ENCODE assay signal across 8 mouse cellular contexts in genomic region chr8:71406099-71407015, GRCm38 (mm10). TPM values are rescaled to one million over a fixed set of nuclear protein-coding genes. Genes with fewer than 3 reads are reported as not detected.
DNase-seq lines count a peak whose midpoint lies in the region; ATAC-seq lines count a peak whose summit lies in the region.

No protein-coding gene starts in this region.

- peak overlapping the region; percentile 98 for H3K4me2 ChIP-seq in embryonic facial prominence, embryonic 14.5 days (ENCODE audit: low read depth, low read length)

- H3K9ac ChIP-seq in embryonic facial prominence, embryonic 14.5 days (ENCODE audit: low read depth, low read length): peak overlapping the region; percentile 73

- peak; percentile 84 for ATAC-seq in embryonic facial prominence, embryonic 14.5 days (ENCODE audit: low read depth)
- ATAC-seq in megakaryocyte-erythroid progenitor cell, adult 5-6 weeks (replicated peaks; ENCODE audit: low FRiP score, low TSS enrichment, poor library complexity, severe bottlenecking): peak; percentile 54

- peak overlapping the region; percentile 69 for H3K4me3 ChIP-seq in embryonic facial prominence, embryonic 14.5 days (ENCODE audit: low read depth, low read length)

- DNase-seq in ES-CJ7 (ENCODE audit: low read depth, low spot score): peak; percentile 86
- DNase-seq in adrenal gland, adult 2 months: peak; percentile 68
- peak; percentile 68 for DNase-seq in embryonic facial prominence, embryonic 14.5 days (ENCODE audit: low spot score)
- DNase-seq in heart, postnatal 36 days: peak; percentile 66 to 67
- DNase-seq in kidney, postnatal 4 days: peak; percentile 88 to 90
- DNase-seq in spleen, postnatal 14 days (ENCODE audit: low spot score in 2 of 2): peak; percentile 67 to 78
- DNase-seq in layer of hippocampus, adult 18-20 months (ENCODE audit: low spot score in 2 of 2): no peak

- H3K36me3 ChIP-seq in embryonic facial prominence, embryonic 14.5 days (ENCODE audit: control insufficient read depth, insufficient read depth, low read length): peaks cover 33% of the 10 kb centered on the region

- H3K27me3 ChIP-seq in embryonic facial prominence, embryonic 14.5 days (replicated peaks; ENCODE audit: control insufficient read depth, insufficient read depth, low read length): no peaks in the 10 kb centered on the region

- intact Hi-C loops in heart, postnatal 36 days (cut with DNase I): loop anchor here (1.0 to 2.0 kb wide), 2 partner anchors 35 to 66 kb away; partner anchors contain the start of gene Ocel1

- H3K4me1 ChIP-seq in embryonic facial prominence, embryonic 14.5 days (ENCODE audit: control insufficient read depth, insufficient read depth, low read length): peaks cover 6% of the 10 kb centered on the region; the same call in 1 of the 2 replicates

- no peaks in the 10 kb centered on the region for H3K9me3 ChIP-seq in embryonic facial prominence, embryonic 14.5 days (ENCODE audit: control insufficient read depth, low read length)

- H3K27ac ChIP-seq in embryonic facial prominence, embryonic 14.5 days (replicated peaks; ENCODE audit: low read depth, low read length): peak overlapping the region; percentile 63; the same call in 1 of the 2 replicates

- under 1% methylated on average over 40 of the region's 55 CpGs for WGBS in embryonic facial prominence, embryonic 14.5 days

RNA-seq across cellular contexts. Expression of gene Ankle1, which starts 0.5 kb away (rescaled TPM):
- total RNA-seq in adrenal gland, adult 2 months (2021): under 1 TPM; 0.48 to 0.58 TPM
- 3.4 and 4.2 TPM in 2 replicates for polyA plus RNA-seq in adrenal gland, adult 2 months (2012; rRNA removed)
- polyA plus RNA-seq in embryonic facial prominence, embryonic 14.5 days (2014; fragmentation: Nextera tagmentation; extraction: Ambion mirVana): 13.0 and 16.4 TPM in 2 replicates
- under 1 TPM; 0.19 to 0.39 TPM for total RNA-seq in heart, postnatal 36 days (2021)
- total RNA-seq in megakaryocyte-erythroid progenitor cell, adult 5-6 weeks (2014; fragmentation: Nextera tagmentation): 42.2 and 46.2 TPM in 2 replicates
- 13.3 and 23.5 TPM in 2 replicates for total RNA-seq in megakaryocyte-erythroid progenitor cell, adult 5-6 weeks (2017)
- under 1 TPM; 0.22 to 0.25 TPM for total RNA-seq in layer of hippocampus, adult 18-20 months (2021)

RNA-seq across cellular contexts. Expression of gene Babam1, which starts 9.7 kb away (rescaled TPM):
- total RNA-seq in adrenal gland, adult 2 months (2021): 100 to 1,000 TPM; 106 to 119 TPM
- polyA plus RNA-seq in adrenal gland, adult 2 months (2012; rRNA removed): 143 and 164 TPM in 2 replicates
- polyA plus RNA-seq in embryonic facial prominence, embryonic 14.5 days (2014; fragmentation: Nextera tagmentation; extraction: Ambion mirVana): 79.6 and 85.2 TPM in 2 replicates
- total RNA-seq in heart, postnatal 36 days (2021): 10 to 100 TPM; 61.2 to 67.1 TPM
- 107 and 130 TPM in 2 replicates for total RNA-seq in megakaryocyte-erythroid progenitor cell, adult 5-6 weeks (2014; fragmentation: Nextera tagmentation)
- 73.7 and 90.2 TPM in 2 replicates for total RNA-seq in megakaryocyte-erythroid progenitor cell, adult 5-6 weeks (2017)
- 100 to 1,000 TPM in 1 of 2 experiments, 10 to 100 TPM in 1; 94.1 to 103 TPM for total RNA-seq in layer of hippocampus, adult 18-20 months (2021)

RNA-seq across cellular contexts. Expression of gene Ushbp1, which starts 10.8 kb away (rescaled TPM):
- total RNA-seq in adrenal gland, adult 2 months (2021): 10 to 100 TPM; 11.9 to 16.8 TPM
- 40.1 and 58.8 TPM in 2 replicates for polyA plus RNA-seq in adrenal gland, adult 2 months (2012; rRNA removed)
- 9.4 and 11.3 TPM in 2 replicates for polyA plus RNA-seq in embryonic facial prominence, embryonic 14.5 days (2014; fragmentation: Nextera tagmentation; extraction: Ambion mirVana)
- total RNA-seq in heart, postnatal 36 days (2021): 10 to 100 TPM; 28.0 to 30.4 TPM
- not detected in 2 replicates for total RNA-seq in megakaryocyte-erythroid progenitor cell, adult 5-6 weeks (2014; fragmentation: Nextera tagmentation)
- total RNA-seq in megakaryocyte-erythroid progenitor cell, adult 5-6 weeks (2017): not detected in 2 replicates
- total RNA-seq in layer of hippocampus, adult 18-20 months (2021): 1 to 10 TPM; 3.3 TPM

RNA-seq across cellular contexts. Expression of gene Nr2f6, which starts 24.6 kb away (rescaled TPM):
- total RNA-seq in adrenal gland, adult 2 months (2021): 10 to 100 TPM; 49.7 to 71.5 TPM
- 335 and 389 TPM in 2 replicates for polyA plus RNA-seq in adrenal gland, adult 2 months (2012; rRNA removed)
- 57.2 and 61.9 TPM in 2 replicates for polyA plus RNA-seq in embryonic facial prominence, embryonic 14.5 days (2014; fragmentation: Nextera tagmentation; extraction: Ambion mirVana)
- total RNA-seq in heart, postnatal 36 days (2021): 10 to 100 TPM; 47.6 to 53.6 TPM
- total RNA-seq in megakaryocyte-erythroid progenitor cell, adult 5-6 weeks (2014; fragmentation: Nextera tagmentation): 1.4 and 3.2 TPM in 2 replicates
- 1.7 TPM in 1 of 2 replicates, not detected in the other for total RNA-seq in megakaryocyte-erythroid progenitor cell, adult 5-6 weeks (2017)
- 10 to 100 TPM; 44.6 to 46.5 TPM for total RNA-seq in layer of hippocampus, adult 18-20 months (2021)

RNA-seq across cellular contexts. Expression of gene Ocel1, which starts 35.3 kb away (rescaled TPM):
- 10 to 100 TPM; 16.5 to 17.8 TPM for total RNA-seq in adrenal gland, adult 2 months (2021)
- 32.1 and 36.1 TPM in 2 replicates for polyA plus RNA-seq in adrenal gland, adult 2 months (2012; rRNA removed)
- 3.8 and 4.0 TPM in 2 replicates for polyA plus RNA-seq in embryonic facial prominence, embryonic 14.5 days (2014; fragmentation: Nextera tagmentation; extraction: Ambion mirVana)
- total RNA-seq in heart, postnatal 36 days (2021): 10 to 100 TPM; 11.1 to 14.9 TPM
- 6.4 and 7.4 TPM in 2 replicates for total RNA-seq in megakaryocyte-erythroid progenitor cell, adult 5-6 weeks (2014; fragmentation: Nextera tagmentation)
- 8.1 and 13.8 TPM in 2 replicates for total RNA-seq in megakaryocyte-erythroid progenitor cell, adult 5-6 weeks (2017)
- total RNA-seq in layer of hippocampus, adult 18-20 months (2021): 10 to 100 TPM; 14.3 to 17.9 TPM

Comparison
In these comparisons a context has a peak if more than half of its experiments do, and no peak if none do; other contexts are left out.
1. DNase-seq: peak in ES-CJ7 (single experiment), adrenal gland, adult 2 months (single experiment), embryonic facial prominence, embryonic 14.5 days (single experiment), heart, postnatal 36 days (2 of 2), kidney, postnatal 4 days (2 of 2) and spleen, postnatal 14 days (2 of 2); none in layer of hippocampus, adult 18-20 months (0 of 2).
2. RNA of gene Ankle1, which starts 0.5 kb away (total RNA-seq): 13.3 to 46.2 TPM in megakaryocyte-erythroid progenitor cell, adult 5-6 weeks; 0.48 to 0.58 TPM in adrenal gland, adult 2 months, 0.19 to 0.39 TPM in heart, postnatal 36 days and 0.22 to 0.25 TPM in layer of hippocampus, adult 18-20 months; every median in the first group is over 4 times any median in the second.
3. RNA of gene Ushbp1, which starts 10.8 kb away (total RNA-seq): 28.0 to 30.4 TPM in heart, postnatal 36 days, 11.9 to 16.8 TPM in adrenal gland, adult 2 months and 3.3 TPM in layer of hippocampus, adult 18-20 months; not detected in megakaryocyte-erythroid progenitor cell, adult 5-6 weeks; every median in the first group is over 4 times any median in the second.